Mouse (Mus musculus) telencephalon, adult 2 months (tissue): ENCODE data around the gene D630023F18Rik.

ENCODE experiments used
- DNase-seq: peaks from one replicate; pipeline ENCODE4 v3.0.0-alpha.2; 2011; ENCODE audit warnings: low read depth, low spot score

Gene D630023F18Rik

DNA sequence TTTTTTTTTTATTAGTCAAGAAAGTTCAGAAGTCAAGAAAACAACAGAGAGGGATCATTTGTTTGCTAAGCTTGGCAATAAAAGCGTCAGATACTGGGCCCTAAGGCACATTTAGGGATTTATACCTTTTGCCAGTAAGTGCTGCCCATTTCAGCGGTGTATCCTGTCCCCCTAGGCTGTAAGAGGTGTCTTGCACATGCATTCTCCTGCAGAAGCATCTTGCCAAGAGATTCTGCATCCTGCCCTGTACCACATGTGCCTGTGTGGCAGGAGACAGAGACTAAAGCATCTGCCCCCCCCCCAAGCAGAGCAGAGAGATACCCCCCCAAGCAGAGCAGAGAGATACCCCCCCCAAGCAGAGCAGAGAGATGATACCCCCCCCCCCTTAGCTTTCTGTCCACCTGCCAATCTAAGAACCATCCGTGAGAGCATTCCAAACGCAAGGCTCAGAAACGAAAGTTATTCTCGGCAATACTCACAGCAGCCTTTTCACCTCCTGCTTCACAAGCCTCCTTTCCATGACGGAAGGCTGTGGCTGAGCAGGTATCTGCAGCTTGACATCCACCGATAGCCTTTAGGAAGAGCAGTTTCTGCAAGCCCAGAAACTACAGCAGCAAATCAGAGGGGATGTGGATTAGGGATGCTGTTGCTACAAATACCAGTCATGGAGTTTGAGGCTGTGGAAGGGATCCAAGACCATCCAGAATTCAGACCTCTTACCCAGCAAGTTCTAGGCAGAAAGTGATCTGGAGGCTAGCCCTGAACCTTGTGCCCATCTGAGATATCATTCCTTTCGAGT, at the start of gene D630023F18Rik:
Gene D630023F18Rik, minus strand, starts transcription at position 641 of the 799 bp plus-strand sequence.
- DNase-seq: peak; percentile 55

- DNase-seq: no peak
Measured at GRCm38 (mm10) chr1:65171579-65171978, 48.6 kb upstream of the D630023F18Rik start.

GRCm38 (mm10) chr1:65169947-65170346, 46.9 kb upstream of the D630023F18Rik start:
- no peak for DNase-seq

DNA sequence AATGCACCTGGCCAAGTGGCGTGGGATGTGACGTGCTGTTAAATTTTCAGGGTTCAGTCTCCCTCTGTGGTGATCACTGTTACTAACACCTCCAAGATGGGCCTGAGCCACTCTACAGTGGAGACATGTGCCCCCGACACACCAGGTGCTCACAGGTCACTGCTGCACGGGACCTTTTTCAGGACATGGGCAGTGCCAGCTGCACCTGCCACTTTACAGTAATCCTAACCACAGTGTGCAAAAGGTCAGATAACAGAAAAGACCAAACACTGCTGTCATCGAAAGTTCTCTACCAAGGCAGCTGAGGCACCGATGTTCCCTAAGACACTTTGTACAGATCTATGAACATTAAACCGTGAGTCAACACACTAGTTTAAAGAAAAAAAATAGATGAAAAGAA, 46.5 kb upstream of the D630023F18Rik start:
- no peak for DNase-seq

DNA sequence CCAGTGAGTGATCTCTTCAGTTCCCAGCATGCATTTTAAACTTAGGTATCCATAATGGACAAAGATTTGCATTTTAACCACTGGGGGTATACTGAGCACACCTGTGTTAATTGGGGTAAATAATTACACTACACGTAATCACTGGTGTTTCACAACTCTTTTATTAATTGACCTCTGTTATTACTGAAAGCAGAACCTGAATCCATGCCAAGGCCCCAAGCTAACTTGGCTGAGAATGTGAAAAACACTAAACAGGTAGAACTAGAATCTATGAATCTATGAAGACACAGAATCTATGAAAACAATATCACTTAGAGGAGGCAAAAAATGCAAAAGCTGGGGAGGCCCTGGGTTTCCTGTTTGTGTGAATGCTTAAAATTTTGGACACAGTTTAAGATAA, 44.5 kb upstream of the D630023F18Rik start:
- no peak for DNase-seq

- DNase-seq: no peak
Measured at GRCm38 (mm10) chr1:65162210-65162609, 39.2 kb upstream of the D630023F18Rik start.

- no peak for DNase-seq
Measured at GRCm38 (mm10) chr1:65156111-65156510, 33.1 kb upstream of the D630023F18Rik start.

GRCm38 (mm10) chr1:65154814-65155213, 31.8 kb upstream of the D630023F18Rik start:
- no peak for DNase-seq

DNA sequence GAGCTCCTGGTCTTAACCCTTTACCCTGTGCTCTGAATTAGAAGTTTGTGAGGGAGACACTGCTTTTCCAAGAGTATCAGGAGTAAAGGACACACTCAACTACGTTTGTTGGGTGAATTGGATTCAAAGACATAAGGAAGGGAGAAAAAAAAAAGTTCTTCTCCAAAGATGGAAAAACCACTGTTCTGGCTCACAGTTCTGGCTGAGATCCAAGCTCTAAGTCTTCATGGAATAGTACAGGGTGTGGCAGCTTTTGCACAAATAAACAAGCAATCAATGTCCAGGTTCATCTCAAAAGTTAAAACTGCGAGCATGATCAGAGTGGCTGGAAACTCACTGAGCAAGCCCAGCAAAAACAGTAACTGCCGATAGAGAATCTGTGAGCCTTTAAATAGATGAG, 25.0 kb upstream of the D630023F18Rik start:
- DNase-seq: no peak

DNA sequence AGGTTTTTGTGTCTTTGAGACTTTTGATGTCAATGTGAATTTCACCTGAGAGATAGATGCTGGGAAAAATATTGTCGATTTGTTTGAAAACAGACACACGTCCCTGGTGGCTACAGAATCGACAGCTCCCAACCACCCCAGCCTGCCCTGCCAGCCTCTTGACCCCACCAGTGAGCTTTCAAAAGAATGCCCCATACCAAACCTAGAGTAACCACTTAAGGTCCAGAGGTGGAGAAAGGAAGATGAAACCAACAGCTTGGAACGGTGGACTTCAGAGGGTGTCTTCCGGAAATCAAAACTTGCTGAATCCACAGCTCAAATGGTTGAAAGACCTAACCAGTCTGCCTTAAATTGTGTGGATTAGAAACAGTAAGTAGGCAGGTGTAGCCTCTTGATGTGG, 24.3 kb upstream of the D630023F18Rik start:
- DNase-seq: no peak

DNA sequence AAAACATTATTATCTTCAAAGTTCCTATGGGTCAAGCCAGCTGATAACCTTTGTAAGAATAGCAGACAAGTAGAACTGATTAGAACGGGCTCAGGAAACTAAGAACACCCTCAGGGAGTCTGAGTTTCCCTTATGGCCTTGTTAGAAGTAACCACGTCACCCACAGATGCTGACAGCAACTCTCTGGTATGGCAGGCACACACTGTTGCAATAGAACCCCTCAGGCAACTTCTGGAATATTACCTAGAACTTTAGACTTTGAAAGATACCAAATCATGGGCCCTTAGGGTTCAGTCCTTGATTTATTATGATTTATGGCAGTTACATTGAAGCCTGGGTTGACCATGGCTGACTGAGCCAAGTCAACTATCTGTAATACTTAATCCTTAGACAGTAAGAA, 23.6 kb upstream of the D630023F18Rik start:
- no peak for DNase-seq

- no peak for DNase-seq
Measured at GRCm38 (mm10) chr1:65144783-65145182, 21.8 kb upstream of the D630023F18Rik start.

DNA sequence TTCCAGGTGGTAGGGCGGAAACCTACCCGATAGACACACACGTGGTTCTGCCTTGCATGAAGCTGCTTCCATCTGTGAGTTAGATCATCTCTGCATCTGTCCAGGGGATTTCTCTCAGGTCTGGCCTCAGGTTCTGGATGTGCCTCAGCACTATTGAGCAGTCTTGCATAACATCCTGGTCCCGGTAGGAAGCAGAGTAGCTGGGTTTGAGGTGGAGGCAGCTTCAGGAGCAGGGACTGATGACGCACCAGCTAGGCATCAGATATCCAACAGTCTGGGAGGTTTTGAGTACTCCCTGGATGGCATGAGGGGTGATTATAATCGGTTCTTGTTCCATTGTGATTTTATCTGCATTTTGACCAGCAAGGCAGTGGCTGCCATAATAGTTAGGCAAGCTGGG, 14.5 kb upstream of the D630023F18Rik start:
- DNase-seq: no peak

DNA sequence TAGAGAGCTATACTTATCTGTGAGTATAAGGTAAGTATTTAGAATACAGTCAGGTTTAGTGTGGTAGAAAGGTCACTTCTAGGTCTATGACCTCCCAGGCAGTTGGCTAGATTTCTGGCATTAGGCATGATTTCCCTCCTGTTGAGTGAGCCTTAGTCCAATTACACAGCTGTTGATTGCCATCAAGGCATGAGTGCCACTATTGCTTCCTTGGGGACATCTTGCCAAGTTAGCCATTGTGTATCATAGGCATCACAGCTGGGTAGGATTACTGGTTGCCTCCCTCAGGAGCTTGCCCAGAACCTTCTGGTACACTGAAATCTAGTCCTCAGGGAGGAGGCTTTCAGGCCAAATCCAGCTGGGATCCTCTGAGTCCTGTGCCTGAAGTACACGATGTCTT, 9.8 kb upstream of the D630023F18Rik start:
- DNase-seq: no peak

DNA sequence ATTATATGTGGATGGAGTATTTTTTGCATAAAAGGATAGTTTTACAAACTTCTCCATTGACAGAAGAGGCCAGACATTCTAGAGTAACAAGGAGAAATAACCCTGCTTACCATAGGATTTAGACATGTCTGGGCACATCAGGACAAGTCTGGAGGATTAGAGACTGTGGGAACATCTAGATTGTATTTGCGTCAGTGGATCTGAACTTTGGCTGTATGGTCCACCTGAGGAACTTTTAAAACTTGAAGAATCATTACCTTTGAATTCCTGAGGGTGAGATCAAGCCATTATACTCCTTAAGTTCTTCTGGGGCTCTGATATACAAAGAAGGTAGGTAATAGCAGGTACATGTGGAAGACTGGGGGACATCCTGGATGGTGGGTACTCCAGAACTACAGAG, 8.7 kb upstream of the D630023F18Rik start:
- DNase-seq: no peak

DNA sequence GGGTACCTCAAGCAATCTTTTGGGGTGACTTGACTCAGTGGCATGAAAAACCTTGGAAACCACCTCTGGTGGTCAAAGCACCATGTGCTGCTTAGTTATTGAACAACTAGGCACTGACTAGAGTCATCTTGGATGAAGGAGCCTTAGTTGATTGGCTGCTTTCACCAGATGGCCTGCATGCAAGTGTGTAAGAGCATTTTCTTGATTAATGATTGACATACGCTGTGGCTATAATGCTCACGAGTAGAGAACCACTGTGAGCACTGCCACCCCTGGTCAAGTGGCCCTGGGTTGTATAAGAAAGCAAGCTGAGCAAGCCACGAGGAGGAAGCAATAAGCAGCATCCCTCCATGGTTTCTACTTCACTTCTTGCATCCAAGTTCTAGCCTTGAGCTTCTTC, 7.2 kb upstream of the D630023F18Rik start:
- DNase-seq: no peak

DNA sequence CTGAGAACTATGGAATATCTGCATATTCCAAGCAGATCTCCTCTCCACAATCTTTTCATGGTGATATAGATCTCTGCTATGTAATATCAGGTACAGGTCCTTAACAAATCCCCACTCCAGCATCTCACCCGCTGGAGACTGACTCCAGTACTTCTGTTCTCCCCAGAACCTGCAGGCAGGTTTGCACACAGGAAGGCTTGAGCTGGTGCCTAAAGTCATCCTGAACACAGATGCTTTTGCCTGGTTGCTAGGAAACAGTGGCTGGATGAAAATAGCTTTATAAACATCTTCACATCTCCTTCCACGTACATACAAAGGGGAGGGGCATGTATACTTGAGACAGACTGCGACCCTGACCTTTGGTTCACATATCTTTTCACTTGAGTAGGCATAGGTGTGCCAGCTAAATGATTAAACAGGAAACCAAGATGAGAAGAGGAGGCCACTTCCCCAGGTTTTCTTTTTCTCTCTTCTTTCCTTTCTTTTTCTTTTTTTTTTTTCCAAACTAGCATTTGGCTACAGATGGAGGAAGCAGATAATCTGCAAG, 6.7 kb upstream of the D630023F18Rik start:
- peak; percentile 38 for DNase-seq

DNA sequence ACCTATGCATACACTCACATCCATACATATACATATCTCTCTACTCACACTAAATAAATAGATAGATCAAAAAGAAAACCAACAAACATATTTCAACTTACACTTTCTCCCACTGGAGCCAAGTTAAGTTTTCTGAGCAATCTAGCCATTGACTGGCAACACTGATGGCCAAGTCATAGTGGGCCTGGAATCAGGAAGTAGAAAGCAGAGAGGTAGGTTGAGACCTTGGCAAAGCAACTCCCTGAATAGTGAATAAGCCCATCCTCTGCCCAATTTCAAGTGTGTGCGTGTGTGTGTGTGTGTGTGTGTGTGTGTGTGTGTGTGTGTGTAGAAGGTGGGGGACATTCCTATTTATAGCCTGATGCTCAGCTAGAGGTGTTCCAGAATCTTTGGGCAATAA, 3.6 kb downstream of the D630023F18Rik start, which contains the start of gene Gm28845:
Gene Gm28845, minus strand, starts transcription at position 121 of the 400 bp plus-strand sequence.
- DNase-seq: no peak

DNA sequence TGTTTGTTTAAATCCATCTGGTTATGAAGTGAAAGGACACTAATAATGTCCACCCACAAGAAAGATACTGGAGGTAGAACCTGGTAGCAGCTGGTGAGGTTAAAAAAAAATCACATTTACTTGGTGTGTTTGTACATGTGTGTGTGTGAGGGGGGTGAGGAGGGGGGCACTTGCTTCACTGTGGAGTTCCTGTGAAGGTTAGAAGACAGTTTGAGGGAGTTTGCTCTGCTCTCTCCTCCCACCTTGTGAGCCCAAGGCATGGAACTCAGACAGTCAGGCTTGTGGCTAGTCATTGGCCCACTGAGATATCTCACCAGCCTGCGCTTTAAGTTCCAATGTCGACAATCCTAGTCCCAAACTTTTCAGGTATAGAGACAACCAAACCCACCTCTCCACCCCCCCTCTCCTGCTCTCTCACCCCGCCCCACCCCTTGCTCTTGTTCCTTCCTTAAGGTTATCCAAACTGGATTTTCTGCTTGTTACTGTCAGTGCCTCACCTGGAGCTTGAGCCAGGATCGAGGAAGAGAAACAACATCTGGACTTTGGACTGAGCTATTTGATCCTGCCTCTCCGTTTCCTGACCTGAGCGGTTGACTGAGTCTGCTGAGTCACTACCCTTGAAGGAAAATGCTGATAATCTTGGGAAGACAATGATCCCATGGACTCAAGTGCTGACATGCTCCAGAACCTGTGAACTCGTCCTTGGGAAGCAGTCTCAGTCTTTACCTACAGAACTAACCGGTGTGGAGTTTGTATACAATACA, 4.7 kb downstream of the D630023F18Rik start:
- no peak for DNase-seq

- DNase-seq: no peak
Measured at GRCm38 (mm10) chr1:65113536-65114172, 9.4 kb downstream of the D630023F18Rik start.

DNA sequence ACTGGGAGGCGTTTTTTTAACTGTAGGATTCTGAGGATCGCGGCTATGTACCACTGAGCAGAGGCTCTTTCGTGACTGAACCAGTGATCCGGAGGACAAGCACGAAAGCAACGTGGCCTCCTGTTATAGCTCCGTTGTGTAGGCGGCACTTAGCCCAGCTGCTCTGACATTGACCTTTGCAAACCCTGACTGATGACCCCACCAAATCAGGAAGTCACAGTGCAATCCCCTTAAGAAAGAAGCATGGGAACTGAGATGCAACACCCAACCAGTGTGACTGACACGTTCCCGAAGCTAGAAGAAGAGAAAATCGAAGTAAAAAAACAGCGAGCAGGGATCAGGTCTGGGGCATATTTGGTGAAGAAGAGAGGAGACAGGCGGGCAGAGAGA, 10.2 kb downstream of the D630023F18Rik start:
- no peak for DNase-seq
